Mouse (Mus musculus) heart, adult 2 months (tissue): ENCODE measurements around the gene Vps37b.

Experiments used
- CTCF ChIP-seq: fragments of 200-600 bp; IDR thresholded peaks from 2 replicates; pipeline ENCODE4 v1.8.1; 2022; ENCODE audit warnings: antibody characterized with exemption, mild to moderate bottlenecking, moderate library complexity
- POLR2A ChIP-seq: fragments of 200-500 bp; IDR thresholded peaks from 2 replicates; pipeline ENCODE4 v1.6.1; 2011; ENCODE audit warnings: mild to moderate bottlenecking, low read depth, low read length, control low read depth; ENCODE audit not compliant: insufficient read depth

DNA sequence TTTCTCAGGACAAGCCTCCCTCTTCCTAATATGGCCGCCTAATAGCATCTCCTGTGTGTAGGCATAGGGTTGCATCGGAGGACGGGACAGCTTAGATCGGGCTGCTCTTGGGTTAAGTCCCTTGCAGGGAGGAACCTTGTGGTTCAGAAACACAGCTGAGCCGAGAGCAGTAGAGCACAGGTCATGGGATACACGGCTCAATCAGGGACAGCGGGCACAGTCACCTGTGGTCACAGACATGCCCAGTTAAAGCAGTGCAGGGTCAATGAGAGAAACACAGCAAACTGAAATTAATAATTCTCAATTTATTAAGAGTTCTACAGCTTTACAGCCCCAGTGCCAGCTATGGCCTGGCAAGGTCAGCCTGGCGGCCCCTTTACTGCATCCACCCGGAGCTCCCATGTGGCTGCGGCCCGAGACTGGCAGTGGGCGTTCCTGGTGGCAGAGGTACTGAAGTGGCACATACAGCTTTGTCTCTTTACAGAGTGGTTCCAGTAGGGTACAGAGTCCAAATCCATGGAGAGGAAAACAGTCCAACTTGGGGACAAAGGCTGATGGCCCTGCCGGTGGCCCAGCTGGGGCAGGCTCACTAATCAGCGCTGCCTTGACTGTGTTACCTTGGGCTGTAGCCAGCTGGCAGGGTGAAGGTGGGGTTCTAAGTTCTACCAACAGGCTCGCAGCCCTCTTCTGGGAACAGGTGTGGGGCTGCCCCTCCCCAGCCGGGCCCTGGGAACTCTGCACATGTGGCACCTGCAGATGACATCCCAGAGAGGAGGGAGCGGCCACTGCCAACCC is 27.5 kb downstream of the Vps37b start:
- no peak for TF ChIP-seq POLR2A
- TF ChIP-seq CTCF = no peak
